Mouse (Mus musculus) thymus, adult 18-20 months (tissue): ENCODE measurements around the gene Prss41.
A peak's percentile ranks its signal among the peaks of the same experiment; 100 is the strongest.

Source experiments
- DNase-seq, 2 experiments: peaks; one replicate each; pipeline ENCODE4 v3.0.0; 2022; ENCODE audit warnings: mixed read lengths in 2 of 2

Gene Prss41

DNA sequence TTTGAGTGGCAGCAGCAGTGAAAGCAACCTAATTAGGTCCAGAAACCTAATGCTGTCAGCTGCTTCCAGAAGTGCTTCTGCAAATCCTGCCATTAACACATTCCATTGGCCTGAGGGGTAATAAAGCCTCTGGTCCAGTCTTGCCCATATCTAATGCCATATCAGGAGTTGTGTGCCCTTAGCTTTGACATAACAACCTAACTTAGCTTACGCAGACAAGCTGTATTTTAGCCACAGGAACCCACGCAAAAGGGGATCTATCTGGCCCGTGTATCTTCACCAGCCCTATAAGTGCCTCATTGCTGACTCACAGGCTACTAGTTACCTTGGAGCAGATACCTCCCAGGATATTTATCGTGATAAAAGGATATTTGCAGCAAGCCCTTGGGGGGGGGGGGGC lies 18.4 kb downstream of the Prss41 start:
- DNase-seq = no peak

DNA sequence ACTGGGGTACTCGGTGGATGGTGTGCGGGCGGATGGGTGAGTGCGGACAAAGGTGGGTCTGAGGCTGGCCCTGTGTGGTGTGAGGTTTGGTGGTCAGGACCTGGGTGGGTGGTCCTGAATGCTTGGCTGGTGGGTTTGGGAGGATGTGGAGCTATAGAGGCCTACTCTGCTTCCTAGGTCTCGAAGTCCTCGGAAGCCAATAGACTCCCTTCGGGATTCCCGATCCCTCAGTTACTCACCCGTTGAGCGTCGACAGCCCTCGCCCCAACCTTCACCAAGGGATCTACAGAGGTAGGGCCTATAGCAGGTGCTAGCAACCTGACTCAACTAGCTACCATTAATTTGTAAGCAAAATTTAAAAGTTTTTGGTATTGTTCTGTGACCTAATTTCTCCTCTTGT lies 20.4 kb downstream of the Prss41 start:
- no peak for DNase-seq

GRCm38 (mm10) chr17:23823018-23823417 lies 21.0 kb downstream of the Prss41 start:
- DNase-seq = no peak

DNA sequence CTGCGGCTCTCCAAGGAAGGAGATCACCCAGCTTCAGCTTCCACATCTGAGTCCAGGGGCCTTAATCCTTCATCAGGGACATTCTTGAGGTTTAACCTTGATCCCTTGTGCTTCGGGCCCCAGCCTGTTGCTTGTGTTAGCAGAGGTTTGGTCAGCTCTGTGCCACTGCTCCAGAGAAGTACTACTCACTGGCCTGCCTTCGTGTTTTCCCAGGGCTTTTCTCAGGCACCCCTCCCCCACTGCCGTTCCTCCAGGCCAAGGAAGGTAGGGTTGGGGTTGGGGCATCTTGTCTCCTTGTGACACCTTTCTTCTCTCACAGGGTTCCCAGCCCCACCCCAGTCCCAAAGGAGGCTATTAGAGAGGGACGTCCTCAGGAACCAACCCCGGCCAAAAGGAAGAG lies 21.9 kb downstream of the Prss41 start:
- no peak for DNase-seq

- no peak for DNase-seq
Measured at GRCm38 (mm10) chr17:23820731-23821130, 23.2 kb downstream of the Prss41 start.

DNA sequence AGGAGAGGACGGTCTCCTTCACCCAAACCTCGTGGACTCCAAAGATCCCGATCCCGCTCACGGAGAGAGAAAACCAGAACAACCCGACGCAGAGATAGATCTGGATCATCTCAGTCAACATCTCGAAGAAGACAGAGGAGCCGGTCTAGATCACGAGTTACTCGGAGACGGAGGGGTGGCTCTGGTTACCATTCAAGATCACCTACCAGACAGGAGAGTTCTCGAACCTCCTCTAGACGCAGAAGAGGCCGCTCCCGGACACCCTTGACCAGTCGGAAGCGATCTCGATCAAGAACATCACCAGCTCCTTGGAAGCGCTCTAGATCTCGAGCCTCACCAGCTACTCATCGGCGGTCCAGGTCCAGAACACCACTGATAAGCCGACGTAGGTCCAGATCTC lies 24.7 kb downstream of the Prss41 start:
- no peak for DNase-seq

DNA sequence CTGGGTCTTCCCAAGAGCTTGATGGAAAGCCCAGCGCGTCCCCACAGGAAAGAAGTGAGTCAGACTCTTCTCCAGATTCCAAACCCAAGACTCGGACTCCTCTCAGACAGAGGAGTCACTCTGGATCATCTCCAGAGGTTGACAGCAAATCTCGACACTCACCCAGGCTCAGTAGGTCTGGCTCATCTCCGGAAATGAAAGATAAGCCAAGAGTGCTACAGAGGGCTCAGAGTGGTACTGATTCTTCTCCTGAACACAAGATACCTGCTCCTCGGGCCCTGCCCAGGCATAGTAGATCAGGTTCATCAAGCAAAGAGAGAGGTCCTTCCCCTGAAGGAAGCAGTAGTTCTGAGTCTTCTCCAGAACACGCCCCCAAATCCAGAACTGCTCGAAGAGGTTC lies 25.4 kb downstream of the Prss41 start:
- DNase-seq = no peak

DNA sequence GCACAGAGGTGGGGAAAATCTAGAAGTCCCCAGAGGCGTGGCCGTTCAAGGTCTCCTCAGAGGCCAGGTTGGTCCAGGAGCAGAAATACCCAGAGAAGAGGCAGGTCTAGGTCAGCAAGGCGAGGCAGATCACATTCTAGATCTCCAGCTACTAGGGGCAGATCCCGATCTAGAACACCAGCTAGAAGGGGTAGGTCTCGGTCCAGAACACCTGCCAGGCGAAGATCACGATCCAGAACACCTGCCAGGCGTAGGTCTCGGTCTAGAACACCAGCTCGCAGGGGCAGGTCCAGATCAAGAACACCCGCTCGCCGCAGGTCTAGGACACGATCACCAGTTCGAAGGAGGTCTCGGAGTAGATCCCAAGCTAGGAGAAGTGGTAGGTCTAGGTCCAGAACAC lies 28.3 kb downstream of the Prss41 start:
- no peak for DNase-seq

- DNase-seq = no peak
Measured at GRCm38 (mm10) chr17:23807918-23808317, 36.1 kb downstream of the Prss41 start.

- DNase-seq = no peak
Measured at GRCm38 (mm10) chr17:23806867-23807266, 37.1 kb downstream of the Prss41 start.

DNA sequence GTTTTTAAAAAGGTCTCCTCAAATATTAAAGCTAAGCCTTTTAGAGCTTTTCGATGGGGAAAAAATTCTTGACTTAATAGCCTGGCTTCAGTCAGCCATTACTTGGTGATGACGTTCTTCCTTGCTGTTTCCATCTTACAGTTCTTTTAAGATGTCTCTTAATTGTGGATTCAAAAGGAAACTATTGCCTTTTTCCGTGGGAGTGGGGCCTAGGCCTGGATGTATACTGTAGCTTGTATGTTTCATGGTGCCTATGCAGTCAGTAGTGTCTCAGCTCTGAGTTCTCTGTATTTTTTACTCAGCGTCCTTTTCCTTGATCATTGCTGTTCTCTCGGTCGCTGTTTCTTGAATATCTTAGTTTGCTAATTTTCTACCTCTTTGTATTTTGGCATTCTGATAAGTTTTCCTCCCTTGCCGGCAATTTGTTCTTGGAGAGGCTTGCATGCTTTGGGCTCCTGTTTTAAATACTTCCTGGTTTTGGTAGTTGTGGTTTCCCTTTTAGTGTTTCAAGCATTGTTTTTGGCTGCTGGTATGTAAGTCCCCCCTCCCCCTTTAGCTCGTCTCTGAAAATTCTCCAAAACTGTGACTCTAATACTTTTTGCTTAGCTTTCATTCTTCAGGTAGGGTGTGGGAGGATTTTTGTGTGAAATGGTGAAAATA lies 39.4 kb downstream of the Prss41 start:
- no peak for DNase-seq

DNA sequence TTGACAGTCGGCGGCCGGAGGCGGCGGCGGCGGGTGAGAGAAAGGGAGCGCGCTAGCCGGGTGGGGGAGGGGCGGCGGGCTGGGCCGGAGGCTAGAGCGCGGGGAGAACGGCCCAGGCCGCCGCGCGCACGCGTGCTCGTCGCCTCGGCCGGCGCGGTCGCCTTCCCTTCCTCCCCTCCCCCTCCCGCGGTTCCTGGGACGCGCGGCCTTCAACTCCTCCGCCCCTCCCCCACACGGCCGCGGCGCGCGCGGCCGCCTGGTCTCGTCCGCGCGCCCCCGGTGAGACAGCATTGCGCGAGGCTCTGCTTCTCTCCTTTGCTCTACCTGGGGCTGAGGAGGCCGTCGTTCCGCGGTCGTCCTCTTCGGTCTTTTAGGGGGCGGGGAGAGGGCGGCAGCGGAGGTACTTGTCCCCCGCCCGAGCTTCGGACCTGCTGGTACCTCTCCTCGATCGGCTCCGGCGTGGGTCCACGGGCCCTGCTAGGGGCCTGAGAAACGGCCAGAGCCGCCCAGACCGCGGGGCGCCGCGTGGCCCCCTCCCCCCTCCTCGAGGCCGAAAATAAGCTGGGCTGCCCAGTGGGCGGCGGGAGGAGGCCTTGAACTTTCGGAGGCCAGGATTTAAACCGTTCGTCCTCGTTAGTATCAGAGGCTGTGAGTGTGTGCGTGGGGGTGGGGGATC lies 40.5 kb downstream of the Prss41 start:
- DNase-seq = peak; percentile 61 to 72

GRCm38 (mm10) chr17:23802746-23803365 lies 41.1 kb downstream of the Prss41 start:
- DNase-seq = peak; percentile 98 to 99

DNA sequence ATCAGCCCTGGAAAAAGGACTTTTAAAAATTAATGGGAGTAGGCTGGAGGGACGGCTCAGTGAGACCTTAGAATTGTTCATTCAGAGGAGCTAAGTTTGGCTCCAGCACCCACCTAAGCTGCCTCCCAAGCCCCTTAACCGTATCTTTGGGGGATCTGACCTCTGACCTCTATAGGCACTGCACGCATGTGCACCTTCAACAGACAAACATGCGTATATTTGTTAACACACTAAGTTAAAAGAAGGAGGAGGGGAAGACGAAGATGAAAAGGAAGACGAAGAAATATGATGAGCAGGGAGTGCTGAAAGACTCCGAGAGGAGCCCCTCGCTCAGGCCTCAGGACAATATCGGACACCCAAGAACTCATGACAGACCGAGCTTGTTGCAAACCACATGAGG lies 42.3 kb downstream of the Prss41 start:
- DNase-seq = no peak

- no peak for DNase-seq
Measured at GRCm38 (mm10) chr17:23797316-23797715, 46.7 kb downstream of the Prss41 start.

DNA sequence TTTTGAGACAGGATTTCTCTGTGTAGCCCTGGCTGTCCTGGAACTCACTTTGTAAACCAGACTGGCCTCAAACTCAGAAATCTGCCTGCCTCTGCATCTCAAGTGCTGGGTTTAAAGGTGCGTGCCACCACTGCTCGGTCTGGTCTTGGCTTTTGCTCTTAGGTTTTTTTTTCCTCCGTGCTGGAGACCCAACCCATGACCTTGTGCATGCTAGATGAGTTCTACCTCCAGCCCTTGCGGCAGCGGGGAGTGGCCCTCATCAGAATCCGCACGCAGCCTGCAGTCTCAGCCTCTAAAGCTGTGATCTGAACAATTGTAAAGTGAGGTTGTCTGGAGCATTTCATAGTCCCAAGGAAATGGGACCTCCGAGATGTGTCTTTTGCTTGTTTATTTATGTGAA lies 48.6 kb downstream of the Prss41 start:
- no peak for DNase-seq

DNA sequence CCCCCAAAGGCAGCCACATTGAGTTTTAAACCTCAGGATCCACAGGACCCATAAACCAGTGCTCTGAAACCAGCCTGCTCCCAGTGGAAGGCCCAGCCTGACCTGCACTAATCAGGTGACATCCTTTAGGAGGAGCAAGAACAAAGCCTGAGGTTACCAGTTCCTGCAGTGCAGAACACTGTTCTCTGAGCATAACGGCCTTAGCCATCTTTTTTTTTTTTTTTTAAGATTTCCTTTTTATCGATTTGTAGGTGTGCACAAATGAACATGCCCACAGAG lies 53.0 kb downstream of the Prss41 start:
- DNase-seq = no peak

DNA sequence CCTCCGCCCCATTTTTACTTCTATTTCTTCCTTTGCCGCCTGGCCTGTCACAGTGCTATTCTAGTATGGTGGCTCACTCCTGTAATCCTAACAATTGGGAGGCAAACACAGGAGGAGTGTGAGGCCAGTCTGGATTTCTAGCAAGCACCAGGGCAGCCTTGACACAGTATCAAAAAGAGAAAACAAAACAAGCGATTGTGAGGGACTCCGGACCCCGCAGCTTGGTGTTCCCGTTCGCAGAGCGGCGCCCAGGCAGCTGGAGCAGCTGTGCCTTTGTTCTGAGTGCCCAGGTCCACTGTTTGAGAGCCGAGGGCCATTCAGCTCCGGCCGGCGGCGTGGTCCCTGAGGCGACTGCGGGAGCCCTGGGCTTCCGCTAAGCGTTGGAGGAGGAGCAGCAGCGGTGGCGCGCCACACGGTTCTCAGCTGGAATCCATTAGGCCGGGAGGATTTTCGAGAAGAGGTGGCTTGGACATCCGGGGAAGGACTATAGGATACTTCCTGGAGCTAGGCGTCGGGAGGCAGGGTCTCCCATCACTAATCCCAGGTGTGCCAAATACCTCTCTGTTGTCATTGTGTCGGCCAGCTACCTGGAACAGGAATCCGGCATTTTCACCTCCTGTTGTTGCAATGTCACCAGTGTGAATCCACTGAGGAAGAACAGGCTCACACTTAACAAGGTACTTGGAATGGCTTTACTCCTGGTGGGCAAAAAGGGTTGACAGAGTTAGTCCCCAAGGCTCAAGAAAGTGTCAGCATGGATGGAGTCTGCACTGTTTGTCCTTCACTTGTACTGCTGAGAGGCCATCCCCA lies 53.5 kb downstream of the Prss41 start, which contains the start of gene Srrm2:
Gene Srrm2 (plus strand): TSS at position 264 of the 810 bp plus-strand sequence.
- peak; percentile 21 to 26 for DNase-seq

DNA sequence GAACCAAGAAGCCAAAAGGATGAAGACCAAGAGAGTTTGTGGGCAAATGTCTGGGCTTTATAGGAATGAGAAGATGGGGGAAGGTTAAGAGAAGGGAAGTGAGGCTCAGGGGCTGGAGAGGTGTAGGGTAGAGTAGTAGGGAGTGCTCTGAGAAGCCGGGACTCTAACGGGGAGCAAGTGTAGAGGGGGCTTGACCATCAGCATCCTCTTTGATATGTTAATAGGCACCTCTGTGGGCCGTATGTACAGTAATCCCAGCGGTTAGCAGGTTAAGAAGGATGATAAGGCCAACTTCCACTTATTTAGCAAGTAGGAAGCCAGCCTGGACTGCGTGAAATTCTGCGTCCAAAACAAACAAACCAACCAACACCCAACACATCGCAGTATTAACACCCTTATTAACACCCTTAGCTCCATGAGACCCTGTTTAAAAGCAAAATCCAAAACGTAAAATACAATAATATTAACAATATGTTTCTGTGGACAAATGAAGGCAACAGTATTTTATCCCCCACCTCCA lies 54.2 kb downstream of the Prss41 start:
- no peak for DNase-seq

DNA sequence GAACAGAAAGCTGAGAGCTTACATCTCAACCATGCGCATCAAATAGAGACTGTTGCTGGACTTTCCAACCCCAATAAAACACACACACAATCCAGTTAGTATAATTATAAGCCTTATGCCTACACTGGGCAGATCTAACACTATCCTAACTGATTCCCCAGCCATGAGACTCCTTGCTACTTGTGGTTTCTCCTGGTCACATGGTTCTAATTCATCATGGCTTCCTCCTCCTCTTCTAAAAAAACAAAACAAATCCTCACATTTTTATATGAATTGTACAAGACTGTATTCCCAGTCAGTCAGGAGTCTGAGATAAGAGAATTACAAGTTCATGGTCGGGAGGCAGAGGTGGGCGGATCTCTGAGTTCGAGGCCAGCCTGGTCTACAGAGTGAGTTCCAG lies 55.0 kb downstream of the Prss41 start:
- DNase-seq = no peak
